Mouse (Mus musculus) liver, embryonic 11.5 days (tissue): ENCODE data around the gene Lrrc18. TPM values are rescaled to one million over a fixed set of nuclear protein-coding genes. Genes with fewer than 3 reads are reported as not detected.

Source experiments
- ATAC-seq: fragments of 200-750 bp; cut with Nextera tagmentation; replicated peaks from 2 replicates; pipeline ENCODE4 v1.8.0; 2017; ENCODE audit warnings: moderate number of reproducible peaks, mild to moderate bottlenecking, moderate TSS enrichment, moderate library complexity; ENCODE audit not compliant: low FRiP score
- DNase-seq: peaks from one replicate; pipeline ENCODE4 v3.0.0-alpha.2; 2017; ENCODE audit warnings: low spot score
- H3K27ac ChIP-seq: fragments of 300-500 bp; sonication (generic); 2 replicates; pipeline ENCODE4 v1.5.1; 2014; ENCODE audit warnings: mild to moderate bottlenecking, low read depth, low read length, control low read depth
- H3K27me3 ChIP-seq: fragments of 300-500 bp; sonication (generic); replicated peaks from 2 replicates; pipeline ENCODE4 v1.6.1; 2014; ENCODE audit warnings: low read length, mixed read lengths; ENCODE audit not compliant: control insufficient read depth, insufficient read depth
- H3K36me3 ChIP-seq: fragments of 300-500 bp; sonication (generic); 2 replicates; pipeline ENCODE4 v1.6.1; 2014; ENCODE audit warnings: mild to moderate bottlenecking, low read length, moderate library complexity, mixed read lengths; ENCODE audit not compliant: control insufficient read depth, insufficient read depth
- H3K4me1 ChIP-seq: fragments of 300-500 bp; sonication (generic); replicated peaks from 2 replicates; pipeline ENCODE4 v1.6.1; 2014; ENCODE audit warnings: low read length, mixed read lengths; ENCODE audit not compliant: control insufficient read depth, insufficient read depth
- H3K4me2 ChIP-seq: fragments of 300-500 bp; sonication (generic); 2 replicates; pipeline ENCODE4 v1.6.1; 2014; ENCODE audit warnings: mild to moderate bottlenecking, control low read depth, moderate library complexity
- H3K4me3 ChIP-seq: fragments of 300-500 bp; sonication (generic); 2 replicates; pipeline ENCODE4 v1.5.1; 2014; ENCODE audit warnings: low read depth, low read length, control low read depth
- H3K9ac ChIP-seq: fragments of 300-500 bp; sonication (generic); 2 replicates; pipeline ENCODE4 v1.6.1; 2014; ENCODE audit warnings: low read depth, low read length, control low read depth
- H3K9me3 ChIP-seq: fragments of 300-500 bp; sonication (generic); 2 replicates; pipeline ENCODE4 v1.6.1; 2016; ENCODE audit warnings: low read length, inconsistent platforms, mixed read lengths; ENCODE audit not compliant: control insufficient read depth
- WGBS: fragments of 180-500 bp; shearing (Covaris S2); extraction: QIAGEN DNeasy Blood & Tissue Kit; methylation state at CpG from one replicate; pipeline ENCODE4 v1.1.7; 2014; 5-methylcytosine and 5-hydroxymethylcytosine counted together
- polyA plus RNA-seq: library from polyadenylated mRNA; unstranded; fragments of >200 nt; fragmentation: Nextera tagmentation; extraction: Ambion mirVana; gene quantifications from 2 replicates; pipeline ENCODE4 v1.2.1, GENCODE M21; 2014

Lrrc18 gene
- 0.14 and 0.75 TPM in 2 replicates for polyA plus RNA-seq

DNA sequence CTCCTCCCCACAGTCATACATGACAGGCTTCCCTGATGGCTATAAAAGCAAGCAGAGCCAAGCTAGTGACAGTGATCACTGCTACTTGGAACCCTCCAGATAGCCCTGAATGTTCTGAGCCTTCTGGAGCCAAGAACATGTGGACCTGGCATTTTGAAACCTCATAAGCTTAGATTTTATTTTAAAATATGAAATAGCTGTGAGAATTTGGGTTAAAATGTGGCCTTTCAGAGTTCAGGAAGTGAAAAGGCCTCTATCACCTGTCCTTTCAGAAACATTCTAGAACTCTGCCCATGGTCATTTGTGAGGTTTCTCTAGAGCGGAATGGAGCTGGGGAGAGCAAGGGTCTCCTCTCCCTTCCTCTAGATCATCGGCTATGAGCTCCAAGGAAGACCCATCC lies at the start of gene Lrrc18:
Gene Lrrc18 (plus strand): TSS at position 301 of the 400 bp plus-strand sequence.
- 86% methylated on average over 2 of the region's 2 CpGs for WGBS
- Histone ChIP-seq H3K4me1 (0 out of 2 replicates have a peak, but pooled peaks cover 4% of the 10 kb centered on the region), H3K27ac (no peak within 1 kb of the TSS), H3K27me3 (no peaks in the 10 kb centered on the region), H3K4me3 (no peak within 1 kb of the TSS), H3K9ac (no peak within 1 kb of the TSS), H3K36me3 (no peaks in the 10 kb centered on the region), H3K9me3 (no peaks in the 10 kb centered on the region), H3K4me2 (no peak within 1 kb of the TSS)
- DNase-seq = no peak
- ATAC-seq = no peak

DNA sequence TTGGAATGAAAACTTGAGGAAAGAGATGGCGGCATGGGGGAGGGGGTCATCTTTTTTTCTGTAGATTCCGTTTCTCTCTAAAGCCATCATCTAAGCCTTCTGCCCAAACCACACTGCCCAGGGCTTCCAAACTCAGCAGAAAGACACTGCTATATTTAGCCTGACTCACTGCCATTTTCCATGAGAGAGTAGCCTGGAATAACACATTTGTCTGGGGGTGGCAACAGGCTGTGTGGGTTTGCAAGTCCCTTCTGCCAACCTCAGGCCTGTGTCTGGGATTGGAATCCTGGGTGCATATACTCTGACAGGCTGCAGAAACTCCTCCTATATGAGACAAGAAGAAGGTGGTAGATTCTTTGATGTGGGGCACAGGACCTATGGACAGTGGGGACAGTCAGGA lies 43.7 kb upstream of the Lrrc18 start:
- Histone ChIP-seq H3K36me3 (no peaks in the 10 kb centered on the region), H3K27ac (no peak overlapping the region), H3K9me3 (no peaks in the 10 kb centered on the region), H3K4me1 (peaks cover 4% of the 10 kb centered on the region; the same call in 1 of the 2 replicates), H3K27me3 (no peaks in the 10 kb centered on the region; the same call in 1 of the 2 replicates), H3K4me3 (no peak overlapping the region), H3K9ac (no peak overlapping the region), H3K4me2 (no peak overlapping the region)
- 87% methylated on average over 2 of the region's 2 CpGs for WGBS
- ATAC-seq = no peak
- DNase-seq = no peak

DNA sequence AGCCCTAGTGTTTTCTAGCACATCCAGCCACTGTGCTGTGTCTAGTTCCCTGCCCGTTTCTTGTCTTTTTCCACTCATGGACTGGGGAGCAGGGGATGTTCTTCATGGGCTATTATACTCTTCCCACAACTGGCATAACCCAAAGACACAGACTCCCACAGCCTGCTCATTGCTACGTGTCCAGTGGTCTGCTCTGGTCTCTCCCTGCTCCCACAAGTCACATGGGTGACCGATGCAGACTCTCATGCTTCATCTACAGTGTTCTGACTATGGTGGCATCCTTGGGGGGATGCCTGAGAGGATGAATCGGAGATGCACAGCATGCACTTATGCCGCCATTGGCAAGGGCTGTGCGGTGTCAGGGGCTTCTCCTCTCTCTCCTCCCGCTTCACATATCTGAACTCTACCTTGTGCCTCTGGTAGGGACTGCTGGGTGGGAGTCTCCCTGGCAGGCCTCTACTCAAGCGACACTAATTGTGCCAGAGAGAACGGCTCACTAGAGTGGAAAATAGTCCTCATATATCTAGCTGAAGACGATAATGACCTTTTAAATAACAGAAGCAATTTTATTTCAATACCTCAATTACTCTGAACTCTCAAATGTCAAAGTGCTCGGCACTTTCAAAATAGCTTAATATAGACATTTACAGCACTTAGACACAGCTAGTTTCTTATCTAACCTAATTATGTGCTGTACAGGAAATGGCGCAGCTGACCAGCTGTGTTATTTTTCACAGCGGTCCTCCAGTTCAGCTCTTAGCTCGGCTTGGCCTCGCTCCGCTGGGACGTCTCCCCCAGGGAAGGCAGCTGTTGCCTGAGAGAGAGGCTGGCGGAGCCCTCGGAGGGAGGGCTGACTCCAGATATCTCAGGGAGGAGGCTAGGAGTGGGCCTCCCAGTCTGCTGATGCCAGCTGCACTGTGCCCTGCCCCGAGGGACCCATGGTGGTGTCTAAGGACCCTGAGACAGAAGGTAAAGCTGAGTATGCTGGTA lies 40.6 kb upstream of the Lrrc18 start:
- DNase-seq (no peak), ATAC-seq (no peak)
- Histone ChIP-seq H3K27me3 (no peaks in the 10 kb centered on the region; the same call in 1 of the 2 replicates), H3K27ac (no peak overlapping the region), H3K9ac (no peak overlapping the region), H3K4me3 (no peak overlapping the region), H3K9me3 (no peaks in the 10 kb centered on the region), H3K4me1 (peaks cover 4% of the 10 kb centered on the region; the same call in 1 of the 2 replicates), H3K4me2 (no peak overlapping the region), H3K36me3 (no peaks in the 10 kb centered on the region)
- 68% methylated on average over 20 of the region's 20 CpGs for WGBS

DNA sequence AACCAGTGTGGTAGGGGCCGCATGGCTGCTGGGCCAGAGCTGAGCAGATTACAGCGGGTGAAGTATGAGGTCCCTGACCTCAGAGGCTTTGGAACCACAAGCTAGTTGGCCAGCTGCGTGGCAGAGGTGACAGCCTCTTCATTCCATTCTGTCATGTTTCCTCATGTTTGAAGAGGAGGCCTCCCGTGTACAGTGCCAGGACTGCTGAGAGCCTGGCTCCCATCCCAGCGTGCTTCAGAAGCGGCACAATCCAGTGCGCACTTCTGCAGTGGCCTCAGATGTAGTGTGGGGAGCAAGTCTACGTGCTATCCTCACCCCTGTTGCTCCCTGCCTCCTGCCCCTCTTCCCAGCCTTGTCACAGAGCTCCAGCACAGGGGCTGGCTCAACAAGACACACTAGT lies 34.7 kb upstream of the Lrrc18 start:
- no peak for ATAC-seq
- H3K4me3 ChIP-seq = no peak overlapping the region
- no peaks in the 10 kb centered on the region for H3K27me3 ChIP-seq
- H3K4me1 ChIP-seq = peaks cover 4% of the 10 kb centered on the region
- WGBS = 74% methylated on average over 8 of the region's 8 CpGs
- H3K4me2 ChIP-seq = no peak overlapping the region
- no peak overlapping the region for H3K9ac ChIP-seq
- no peaks in the 10 kb centered on the region for H3K36me3 ChIP-seq
- DNase-seq = no peak
- no peak overlapping the region for H3K27ac ChIP-seq
- no peaks in the 10 kb centered on the region for H3K9me3 ChIP-seq

DNA sequence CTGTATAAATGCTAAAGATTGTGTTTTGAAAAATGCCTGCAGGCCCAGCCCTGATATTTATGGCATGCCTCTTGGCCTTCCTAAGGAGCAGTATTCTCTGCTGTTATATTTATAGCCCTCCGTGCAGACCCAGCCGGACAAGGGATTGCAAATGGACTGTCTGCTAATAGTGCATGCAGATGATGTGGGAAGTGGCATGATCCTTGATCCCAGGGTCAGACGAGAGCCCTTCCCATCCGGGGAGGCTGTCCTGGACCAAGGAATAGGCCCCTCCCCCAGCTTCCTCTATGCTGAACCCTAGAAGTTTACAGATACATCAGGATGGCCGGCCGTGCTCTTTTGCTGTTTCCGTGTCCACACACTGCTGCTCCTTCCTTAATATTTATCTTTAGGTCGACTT lies 32.5 kb upstream of the Lrrc18 start:
- Histone ChIP-seq H3K9me3 (no peaks in the 10 kb centered on the region), H3K9ac (no peak overlapping the region), H3K27me3 (no peaks in the 10 kb centered on the region), H3K4me2 (no peak overlapping the region), H3K36me3 (no peaks in the 10 kb centered on the region), H3K4me1 (peaks cover 2% of the 10 kb centered on the region), H3K27ac (no peak overlapping the region), H3K4me3 (no peak overlapping the region)
- ATAC-seq (no peak), DNase-seq (no peak)
- 56% methylated on average over 8 of the region's 8 CpGs for WGBS

DNA sequence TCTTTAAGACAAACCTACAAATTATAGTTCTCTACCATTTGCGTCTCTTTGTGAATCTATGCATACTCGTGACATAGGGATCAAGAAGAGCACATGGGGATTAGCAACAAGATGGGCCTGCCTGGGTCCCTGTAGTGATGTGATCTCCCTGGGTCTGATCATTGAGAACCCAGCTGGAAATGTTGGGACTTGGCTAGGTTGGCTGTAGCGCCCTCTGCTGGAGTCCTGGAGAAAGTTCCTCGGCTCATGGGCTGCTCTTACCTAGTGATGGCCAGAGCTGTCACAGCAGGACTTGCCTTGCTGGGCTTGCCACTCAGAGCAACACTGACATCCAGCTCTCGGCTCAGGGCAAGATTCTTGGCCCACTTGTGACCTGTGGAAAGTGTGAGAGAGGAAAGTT lies 30.7 kb upstream of the Lrrc18 start:
- H3K9ac ChIP-seq = no peak overlapping the region
- no peaks in the 10 kb centered on the region for H3K36me3 ChIP-seq
- no peak overlapping the region for H3K27ac ChIP-seq
- H3K4me2 ChIP-seq = no peak overlapping the region
- peak; percentile 50 for DNase-seq
- H3K27me3 ChIP-seq = no peaks in the 10 kb centered on the region
- peaks cover 2% of the 10 kb centered on the region for H3K4me1 ChIP-seq
- ATAC-seq = no peak
- WGBS = 43% methylated on average over 5 of the region's 5 CpGs
- H3K9me3 ChIP-seq = no peaks in the 10 kb centered on the region
- no peak overlapping the region for H3K4me3 ChIP-seq

DNA sequence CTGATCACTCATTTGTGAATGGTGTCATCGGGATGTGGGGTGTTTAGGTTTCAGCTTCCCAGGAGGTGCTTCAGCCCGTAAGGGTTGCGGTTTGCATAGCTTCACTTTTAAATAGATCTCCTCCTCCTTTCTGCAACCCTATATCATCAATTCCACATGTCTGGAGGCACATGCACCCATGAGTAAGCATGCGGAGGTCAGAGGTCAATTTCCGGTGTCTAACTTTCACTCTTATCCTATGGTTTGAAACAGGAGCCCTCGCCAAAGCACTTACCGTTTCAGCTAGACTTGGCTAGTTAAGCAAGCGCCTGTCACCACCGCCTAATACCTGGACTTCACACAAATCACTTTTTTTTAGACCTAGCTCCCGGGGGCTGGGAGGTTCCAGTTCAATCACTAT lies 26.4 kb upstream of the Lrrc18 start:
- no peak overlapping the region for H3K27ac ChIP-seq
- H3K4me3 ChIP-seq = no peak overlapping the region
- no peaks in the 10 kb centered on the region for H3K27me3 ChIP-seq
- ATAC-seq (no peak), DNase-seq (no peak)
- no peaks in the 10 kb centered on the region for H3K4me1 ChIP-seq
- H3K9me3 ChIP-seq = no peaks in the 10 kb centered on the region
- WGBS = 76% methylated on average over 10 of the region's 10 CpGs
- H3K36me3 ChIP-seq = no peaks in the 10 kb centered on the region
- H3K9ac ChIP-seq = no peak overlapping the region
- H3K4me2 ChIP-seq = no peak overlapping the region

DNA sequence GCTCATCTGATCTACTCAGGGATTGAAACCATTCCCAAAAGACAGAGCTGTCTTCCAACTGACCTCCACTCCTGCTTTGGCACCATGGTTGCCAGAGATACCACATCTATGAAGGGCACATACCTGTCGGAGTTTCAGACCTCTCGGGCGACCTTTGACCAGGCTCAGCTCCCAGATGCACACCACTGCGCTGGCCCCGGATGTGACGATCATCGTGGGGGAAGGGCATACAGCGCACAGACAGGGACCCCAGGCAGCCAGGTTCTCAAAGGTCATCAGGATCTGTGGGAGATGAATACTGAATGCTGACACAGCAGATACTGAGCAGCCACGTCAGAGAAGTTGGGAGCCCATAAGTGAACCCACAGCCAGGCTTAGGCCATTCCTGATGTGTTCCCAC lies 20.5 kb upstream of the Lrrc18 start:
- H3K9me3 ChIP-seq = no peaks in the 10 kb centered on the region

More for the DNA sequence above, 20.5 kb upstream of the Lrrc18 start:
- WGBS = 76% methylated on average over 9 of the region's 9 CpGs
- Histone ChIP-seq H3K9ac (no peak overlapping the region), H3K27me3 (no peaks in the 10 kb centered on the region), H3K36me3 (no peaks in the 10 kb centered on the region), H3K4me1 (no peaks in the 10 kb centered on the region), H3K4me2 (no peak overlapping the region), H3K4me3 (no peak overlapping the region), H3K27ac (no peak overlapping the region)
- ATAC-seq (no peak; the same call in 1 of the 2 replicates), DNase-seq (no peak)
